Mouse (Mus musculus) cerebellum, postnatal 25 days (tissue): ENCODE measurements around the gene Ttll6.
A peak's percentile ranks its signal among the peaks of the same experiment; 100 is the strongest.

ENCODE experiments used
- DNase-seq, 2 experiments: peaks; one replicate each; pipeline ENCODE4 v3.0.0; 2021; ENCODE audit warnings: mixed read lengths in 2 of 2

Gene Ttll6

GRCm38 (mm10) chr11:96195769-96196280 lies 62.2 kb downstream of the Ttll6 start:
- no peak for DNase-seq

- DNase-seq: peak in 1 of 2 experiments; percentile 38
These were observed 65.1 kb downstream of the Ttll6 start for GRCm38 (mm10) chr11:96198642-96199041.

GRCm38 (mm10) chr11:96199181-96200086 lies 65.8 kb downstream of the Ttll6 start:
- DNase-seq: no peak

- DNase-seq: no peak
These were observed 66.6 kb downstream of the Ttll6 start for GRCm38 (mm10) chr11:96200183-96200655.

- no peak for DNase-seq
These were observed 68.2 kb downstream of the Ttll6 start for GRCm38 (mm10) chr11:96201741-96202140.

GRCm38 (mm10) chr11:96202401-96203081 lies 69.0 kb downstream of the Ttll6 start:
- DNase-seq: no peak

GRCm38 (mm10) chr11:96203182-96203788 lies 69.7 kb downstream of the Ttll6 start:
- no peak for DNase-seq

- DNase-seq: no peak
These were observed 70.2 kb downstream of the Ttll6 start for GRCm38 (mm10) chr11:96203789-96204186.

- DNase-seq: no peak
These were observed 70.8 kb downstream of the Ttll6 start for GRCm38 (mm10) chr11:96204351-96204750.

GRCm38 (mm10) chr11:96205426-96206131 lies 72.0 kb downstream of the Ttll6 start:
- no peak for DNase-seq
